Mouse (Mus musculus): ENCODE measurements around the gene Sc5d. TPM values are rescaled to one million over a fixed set of nuclear protein-coding genes. Genes with fewer than 3 reads are reported as not detected.

Gene Sc5d
- polyA plus RNA-seq, 1 experiment = 55.2 TPM

- no peaks in the 10 kb centered on the region for H3K36me3 ChIP-seq (ENCODE audit: control insufficient read depth, insufficient read depth, low read length)
- DNase-seq = no peak
- H3K27me3 ChIP-seq (replicated peaks; ENCODE audit: control insufficient read depth, insufficient read depth, low read length) = no peaks in the 10 kb centered on the region
- H3K4me1 ChIP-seq (ENCODE audit: control insufficient read depth, insufficient read depth, low read length) = no peaks in the 10 kb centered on the region
- H3K27ac ChIP-seq (ENCODE audit: insufficient read depth, low read depth, low read length) = no peak overlapping the region
- TF ChIP-seq POLR2A (IDR thresholded peaks at IDR 0.05; ENCODE audit: low read depth, low read length) (no peak), CTCF (conservative IDR thresholded peaks at IDR 0.05; ENCODE audit: insufficient read depth, insufficient read length, low read depth, low read length) (no peak)
- H3K4me3 ChIP-seq (ENCODE audit: insufficient read depth, low read depth, low read length) = no peak overlapping the region
- 24% methylated on average over 7 of the region's 7 CpGs for WGBS
Observed at GRCm38 (mm10) chr9:42293051-42293450, 29.0 kb upstream of the Sc5d start.

- H3K4me1 ChIP-seq (ENCODE audit: control insufficient read depth, insufficient read depth, low read length) = peaks cover 3% of the 10 kb centered on the region; the same call in 1 of the 2 replicates
- DNase-seq = no peak
- WGBS = 68% methylated on average over 4 of the region's 4 CpGs
- H3K27ac ChIP-seq (ENCODE audit: insufficient read depth, low read depth, low read length) = no peak overlapping the region
- H3K4me3 ChIP-seq (ENCODE audit: insufficient read depth, low read depth, low read length) = no peak overlapping the region
- TF ChIP-seq CTCF (conservative IDR thresholded peaks at IDR 0.05; ENCODE audit: insufficient read depth, insufficient read length, low read depth, low read length) (no peak), POLR2A (IDR thresholded peaks at IDR 0.05; ENCODE audit: low read depth, low read length) (no peak)
- no peaks in the 10 kb centered on the region for H3K27me3 ChIP-seq (replicated peaks; ENCODE audit: control insufficient read depth, insufficient read depth, low read length)
- H3K36me3 ChIP-seq (ENCODE audit: control insufficient read depth, insufficient read depth, low read length) = no peaks in the 10 kb centered on the region
Observed at GRCm38 (mm10) chr9:42279676-42280075, 15.6 kb upstream of the Sc5d start.

- no peaks in the 10 kb centered on the region for H3K27me3 ChIP-seq (replicated peaks; ENCODE audit: control insufficient read depth, insufficient read depth, low read length)
- TF ChIP-seq CTCF (conservative IDR thresholded peaks at IDR 0.05; ENCODE audit: insufficient read depth, insufficient read length, low read depth, low read length) = no peak
- no peak for TF ChIP-seq POLR2A (IDR thresholded peaks at IDR 0.05; ENCODE audit: low read depth, low read length)
- H3K36me3 ChIP-seq (ENCODE audit: control insufficient read depth, insufficient read depth, low read length) = no peaks in the 10 kb centered on the region
- no peak overlapping the region for H3K27ac ChIP-seq (ENCODE audit: insufficient read depth, low read depth, low read length)
- no peak for DNase-seq
- peaks cover 3% of the 10 kb centered on the region; the same call in 1 of the 2 replicates for H3K4me1 ChIP-seq (ENCODE audit: control insufficient read depth, insufficient read depth, low read length)
- H3K4me3 ChIP-seq (ENCODE audit: insufficient read depth, low read depth, low read length) = no peak overlapping the region
- 78% methylated on average over 3 of the region's 3 CpGs for WGBS
Observed at GRCm38 (mm10) chr9:42278046-42278445, 14.0 kb upstream of the Sc5d start.

GRCm38 (mm10) chr9:42277606-42278005, 13.6 kb upstream of the Sc5d start:
- Histone ChIP-seq H3K27me3 (replicated peaks; ENCODE audit: control insufficient read depth, insufficient read depth, low read length) (no peaks in the 10 kb centered on the region), H3K4me3 (ENCODE audit: insufficient read depth, low read depth, low read length) (no peak overlapping the region), H3K4me1 (ENCODE audit: control insufficient read depth, insufficient read depth, low read length) (peaks cover 3% of the 10 kb centered on the region; the same call in 1 of the 2 replicates), H3K36me3 (ENCODE audit: control insufficient read depth, insufficient read depth, low read length) (no peaks in the 10 kb centered on the region), H3K27ac (ENCODE audit: insufficient read depth, low read depth, low read length) (no peak overlapping the region)
- 96% methylated on average over 1 of the region's 1 CpGs for WGBS
- no peak for DNase-seq
- no peak for TF ChIP-seq CTCF (conservative IDR thresholded peaks at IDR 0.05; ENCODE audit: insufficient read depth, insufficient read length, low read depth, low read length)
- no peak for TF ChIP-seq POLR2A (IDR thresholded peaks at IDR 0.05; ENCODE audit: low read depth, low read length)

- H3K4me3 ChIP-seq (ENCODE audit: insufficient read depth, low read depth, low read length) = no peak overlapping the region
- no peaks in the 10 kb centered on the region for H3K36me3 ChIP-seq (ENCODE audit: control insufficient read depth, insufficient read depth, low read length)
- H3K27me3 ChIP-seq (replicated peaks; ENCODE audit: control insufficient read depth, insufficient read depth, low read length) = no peaks in the 10 kb centered on the region
- TF ChIP-seq POLR2A (IDR thresholded peaks at IDR 0.05; ENCODE audit: low read depth, low read length) (no peak), CTCF (conservative IDR thresholded peaks at IDR 0.05; ENCODE audit: insufficient read depth, insufficient read length, low read depth, low read length) (no peak)
- H3K4me1 ChIP-seq (ENCODE audit: control insufficient read depth, insufficient read depth, low read length) = peaks cover 3% of the 10 kb centered on the region; the same call in 1 of the 2 replicates
- DNase-seq = no peak
- no peak overlapping the region for H3K27ac ChIP-seq (ENCODE audit: insufficient read depth, low read depth, low read length)
Observed at GRCm38 (mm10) chr9:42277162-42277561, 13.1 kb upstream of the Sc5d start.

- no peaks in the 10 kb centered on the region for H3K36me3 ChIP-seq (ENCODE audit: control insufficient read depth, insufficient read depth, low read length)
- no peak overlapping the region for H3K27ac ChIP-seq (ENCODE audit: insufficient read depth, low read depth, low read length)
- H3K27me3 ChIP-seq (replicated peaks; ENCODE audit: control insufficient read depth, insufficient read depth, low read length) = no peaks in the 10 kb centered on the region
- H3K4me1 ChIP-seq (ENCODE audit: control insufficient read depth, insufficient read depth, low read length) = peaks cover 3% of the 10 kb centered on the region; the same call in 1 of the 2 replicates
- WGBS = 46% methylated on average over 11 of the region's 11 CpGs
- DNase-seq = no peak
- H3K4me3 ChIP-seq (ENCODE audit: insufficient read depth, low read depth, low read length) = no peak overlapping the region
- TF ChIP-seq POLR2A (IDR thresholded peaks at IDR 0.05; ENCODE audit: low read depth, low read length) (no peak), CTCF (conservative IDR thresholded peaks at IDR 0.05; ENCODE audit: insufficient read depth, insufficient read length, low read depth, low read length) (no peak)
Observed at GRCm38 (mm10) chr9:42275761-42276145, 11.7 kb upstream of the Sc5d start.

GRCm38 (mm10) chr9:42275027-42275760, 11.1 kb upstream of the Sc5d start:
- TF ChIP-seq CTCF (conservative IDR thresholded peaks at IDR 0.05; ENCODE audit: insufficient read depth, insufficient read length, low read depth, low read length) = no peak
- no peak for TF ChIP-seq POLR2A (IDR thresholded peaks at IDR 0.05; ENCODE audit: low read depth, low read length)
- no peaks in the 10 kb centered on the region for H3K36me3 ChIP-seq (ENCODE audit: control insufficient read depth, insufficient read depth, low read length)
- H3K4me1 ChIP-seq (ENCODE audit: control insufficient read depth, insufficient read depth, low read length) = peaks cover 3% of the 10 kb centered on the region; the same call in 1 of the 2 replicates
- no peaks in the 10 kb centered on the region for H3K27me3 ChIP-seq (replicated peaks; ENCODE audit: control insufficient read depth, insufficient read depth, low read length)
- peak; percentile 56 for DNase-seq
- WGBS = 30% methylated on average over 13 of the region's 13 CpGs
- H3K27ac ChIP-seq (ENCODE audit: insufficient read depth, low read depth, low read length) = no peak overlapping the region
- H3K4me3 ChIP-seq (ENCODE audit: insufficient read depth, low read depth, low read length) = no peak overlapping the region
